Mouse (Mus musculus) intestine, embryonic 16.5 days (tissue): ENCODE data around the gene Rnasek. TPM values are rescaled to one million over a fixed set of nuclear protein-coding genes. Genes with fewer than 3 reads are reported as not detected.
A peak's percentile ranks its signal among the peaks of the same experiment; 100 is the strongest.

Source experiments
- ATAC-seq: fragments of 200-750 bp; cut with Nextera tagmentation; 2 replicates; pipeline ENCODE4 v1.8.0; 2017; ENCODE audit warnings: moderate TSS enrichment, moderate library complexity
- H3K27ac ChIP-seq: fragments of 300-500 bp; sonication (generic); 2 replicates; pipeline ENCODE4 v1.5.1; 2014; ENCODE audit warnings: mild to moderate bottlenecking, low read length
- H3K27me3 ChIP-seq: fragments of 300-500 bp; sonication (generic); replicated peaks from 2 replicates; pipeline ENCODE4 v1.6.1; 2014; ENCODE audit warnings: low read length, control low read depth, mixed read lengths; ENCODE audit not compliant: control insufficient read depth, insufficient read depth
- H3K36me3 ChIP-seq: fragments of 300-500 bp; sonication (generic); 2 replicates; pipeline ENCODE4 v1.6.1; 2014; ENCODE audit warnings: low read length, control low read depth; ENCODE audit not compliant: control insufficient read depth, insufficient read depth
- H3K4me1 ChIP-seq: fragments of 300-500 bp; sonication (generic); 2 replicates; pipeline ENCODE4 v1.6.1; 2014; ENCODE audit warnings: low read length, control low read depth, mixed read lengths; ENCODE audit not compliant: control insufficient read depth, insufficient read depth
- H3K4me2 ChIP-seq: fragments of 300-500 bp; sonication (generic); 2 replicates; pipeline ENCODE4 v1.6.1; 2014; ENCODE audit warnings: low read depth, low read length, control low read depth
- H3K4me3 ChIP-seq: fragments of 300-500 bp; sonication (generic); 2 replicates; pipeline ENCODE4 v1.5.1; 2014; ENCODE audit warnings: mild to moderate bottlenecking, low read length
- H3K9ac ChIP-seq: fragments of 300-500 bp; sonication (generic); 2 replicates; pipeline ENCODE4 v1.6.1; 2014; ENCODE audit warnings: low read depth, low read length
- H3K9me3 ChIP-seq: fragments of 300-500 bp; sonication (generic); 2 replicates; pipeline ENCODE4 v1.6.1; 2016; ENCODE audit warnings: low read length, control low read depth; ENCODE audit not compliant: control insufficient read depth
- WGBS: fragments of 180-500 bp; shearing (Covaris S2); extraction: QIAGEN DNeasy Blood & Tissue Kit; methylation state at CpG from one replicate; pipeline ENCODE4 v1.1.7; 2014; 5-methylcytosine and 5-hydroxymethylcytosine counted together
- polyA plus RNA-seq: library from polyadenylated mRNA; unstranded; fragments of >200 nt; fragmentation: Nextera tagmentation; extraction: Ambion mirVana; gene quantifications from 2 replicates; pipeline ENCODE4 v1.2.1, GENCODE M21; 2015

Gene Rnasek
- 269 and 308 TPM in 2 replicates for polyA plus RNA-seq

GRCm38 (mm10) chr11:70239541-70240279 lies at the start of gene Rnasek, which contains the start of gene Gm21988:
Rnasek (minus strand) TSS chr11:70239842.
Gm21988 (minus strand) TSS chr11:70239830.
- Histone ChIP-seq H3K27me3 (no peaks in the 10 kb centered on the region), H3K4me1 (peaks cover 21% of the 10 kb centered on the region), H3K4me2 (peak within 1 kb of the TSS; percentile 80), H3K36me3 (peaks cover 7% of the 10 kb centered on the region; the same call in 1 of the 2 replicates), H3K9ac (peak within 1 kb of the TSS; percentile 95), H3K9me3 (no peaks in the 10 kb centered on the region), H3K4me3 (peak within 1 kb of the TSS; percentile 97), H3K27ac (peak within 1 kb of the TSS; percentile 91)
- peak; percentile 27 for ATAC-seq
- WGBS, result under 1% methylated on average over 30 of the region's 35 CpGs

- Histone ChIP-seq H3K4me3 (no peak overlapping the region), H3K4me1 (0 out of 2 replicates have a peak, but pooled peaks cover 3% of the 10 kb centered on the region), H3K27me3 (no peaks in the 10 kb centered on the region), H3K9ac (no peak overlapping the region), H3K9me3 (no peaks in the 10 kb centered on the region), H3K36me3 (no peaks in the 10 kb centered on the region), H3K27ac (no peak overlapping the region), H3K4me2 (no peak overlapping the region)
- WGBS, result 53% methylated on average over 6 of the region's 6 CpGs
- no peak for ATAC-seq
Observed at GRCm38 (mm10) chr11:70289236-70289635, 49.6 kb upstream of the Rnasek start.

GRCm38 (mm10) chr11:70288102-70288501 lies 48.5 kb upstream of the Rnasek start:
- no peak overlapping the region for H3K9ac ChIP-seq
- H3K4me2 ChIP-seq, result no peak overlapping the region
- ATAC-seq, result no peak
- 0 out of 2 replicates have a peak, but pooled peaks cover 3% of the 10 kb centered on the region for H3K4me1 ChIP-seq
- H3K9me3 ChIP-seq, result no peaks in the 10 kb centered on the region
- no peaks in the 10 kb centered on the region for H3K27me3 ChIP-seq
- 74% methylated on average over 10 of the region's 10 CpGs for WGBS
- no peak overlapping the region for H3K4me3 ChIP-seq
- no peaks in the 10 kb centered on the region for H3K36me3 ChIP-seq
- H3K27ac ChIP-seq, result no peak overlapping the region

GRCm38 (mm10) chr11:70285686-70286085 lies 46.0 kb upstream of the Rnasek start:
- no peaks in the 10 kb centered on the region for H3K27me3 ChIP-seq
- 67% methylated on average over 5 of the region's 5 CpGs for WGBS
- H3K9ac ChIP-seq, result no peak overlapping the region
- no peaks in the 10 kb centered on the region for H3K36me3 ChIP-seq
- no peaks in the 10 kb centered on the region for H3K9me3 ChIP-seq
- no peak overlapping the region for H3K4me2 ChIP-seq
- no peak overlapping the region for H3K27ac ChIP-seq
- no peak for ATAC-seq
- no peak overlapping the region for H3K4me3 ChIP-seq
- 0 out of 2 replicates have a peak, but pooled peaks cover 3% of the 10 kb centered on the region for H3K4me1 ChIP-seq

- 65% methylated on average over 3 of the region's 3 CpGs for WGBS
- Histone ChIP-seq H3K27me3 (no peaks in the 10 kb centered on the region), H3K4me2 (no peak overlapping the region), H3K27ac (no peak overlapping the region), H3K9me3 (no peaks in the 10 kb centered on the region), H3K9ac (no peak overlapping the region), H3K4me1 (0 out of 2 replicates have a peak, but pooled peaks cover 3% of the 10 kb centered on the region), H3K4me3 (no peak overlapping the region), H3K36me3 (no peaks in the 10 kb centered on the region)
- ATAC-seq, result no peak
Observed at GRCm38 (mm10) chr11:70284757-70285156, 45.1 kb upstream of the Rnasek start.

- no peak overlapping the region for H3K9ac ChIP-seq
- ATAC-seq, result no peak
- H3K9me3 ChIP-seq, result no peaks in the 10 kb centered on the region
- H3K27me3 ChIP-seq, result no peaks in the 10 kb centered on the region
- H3K36me3 ChIP-seq, result no peaks in the 10 kb centered on the region
- no peak overlapping the region for H3K4me3 ChIP-seq
- whole genome bisulfite sequencing, result 70% methylated on average over 4 of the region's 4 CpGs
- no peak overlapping the region for H3K4me2 ChIP-seq
- no peak overlapping the region for H3K27ac ChIP-seq
- H3K4me1 ChIP-seq, result no peaks in the 10 kb centered on the region
Observed at GRCm38 (mm10) chr11:70283666-70284065, 44.0 kb upstream of the Rnasek start.

GRCm38 (mm10) chr11:70280441-70280840 lies 40.8 kb upstream of the Rnasek start:
- Histone ChIP-seq H3K9me3 (no peaks in the 10 kb centered on the region), H3K9ac (no peak overlapping the region), H3K36me3 (no peaks in the 10 kb centered on the region), H3K4me2 (no peak overlapping the region), H3K27me3 (no peaks in the 10 kb centered on the region), H3K4me1 (no peaks in the 10 kb centered on the region), H3K4me3 (no peak overlapping the region), H3K27ac (no peak overlapping the region)
- ATAC-seq, result no peak
- 61% methylated on average over 3 of the region's 3 CpGs for WGBS

GRCm38 (mm10) chr11:70278961-70279360 lies 39.3 kb upstream of the Rnasek start:
- Histone ChIP-seq H3K9ac (no peak overlapping the region), H3K4me1 (no peaks in the 10 kb centered on the region), H3K36me3 (no peaks in the 10 kb centered on the region), H3K27me3 (no peaks in the 10 kb centered on the region), H3K4me2 (no peak overlapping the region), H3K4me3 (no peak overlapping the region), H3K9me3 (no peaks in the 10 kb centered on the region), H3K27ac (no peak overlapping the region)
- WGBS, result 85% methylated on average over 3 of the region's 3 CpGs
- no peak for ATAC-seq

- Histone ChIP-seq H3K36me3 (no peaks in the 10 kb centered on the region), H3K4me1 (no peaks in the 10 kb centered on the region), H3K4me2 (no peak overlapping the region), H3K9ac (no peak overlapping the region), H3K9me3 (no peaks in the 10 kb centered on the region), H3K27ac (no peak overlapping the region), H3K4me3 (no peak overlapping the region), H3K27me3 (no peaks in the 10 kb centered on the region)
- WGBS, result 73% methylated on average over 7 of the region's 7 CpGs
- no peak for ATAC-seq
Observed at GRCm38 (mm10) chr11:70271641-70272040, 32.0 kb upstream of the Rnasek start.
